Comparison of ENCODE assay signal across 8 mouse cellular contexts in genomic region chr8:85037366-85037680, GRCm38 (mm10). TPM values are rescaled to one million over a fixed set of nuclear protein-coding genes. Genes with fewer than 3 reads are reported as not detected.
DNase-seq lines count a peak whose midpoint lies in the region; ATAC-seq lines count a peak whose summit lies in the region.

No protein-coding gene starts in this region.

- H3K36me3 ChIP-seq in heart, embryonic 16.5 days (ENCODE audit: control insufficient read depth, insufficient read depth): peaks cover 16% of the 10 kb centered on the region
- peaks cover 10% of the 10 kb centered on the region for H3K36me3 ChIP-seq in forebrain, embryonic 16.5 days (ENCODE audit: control insufficient read depth, insufficient read depth)
- H3K36me3 ChIP-seq in megakaryocyte, embryonic 14.5 days (replicated peaks; ENCODE audit: low read length): peaks cover 44% of the 10 kb centered on the region

- under 1% methylated on average over 14 of the region's 14 CpGs for WGBS in heart, embryonic 16.5 days
- 0% methylated on average over 14 of the region's 14 CpGs for WGBS in forebrain, embryonic 16.5 days

- H3K4me1 ChIP-seq in heart, embryonic 16.5 days (ENCODE audit: control insufficient read depth, insufficient read depth, low read length): peaks cover 20% of the 10 kb centered on the region
- H3K4me1 ChIP-seq in forebrain, embryonic 16.5 days (replicated peaks; ENCODE audit: control insufficient read depth, insufficient read depth, low read length): peaks cover 26% of the 10 kb centered on the region
- peaks cover 62% of the 10 kb centered on the region for H3K4me1 ChIP-seq in megakaryocyte, embryonic 14.5 days

- H3K4me3 ChIP-seq in heart, embryonic 16.5 days (ENCODE audit: low read length): peak overlapping the region; percentile 95
- H3K4me3 ChIP-seq in forebrain, embryonic 16.5 days (replicated peaks; ENCODE audit: low read length): peak overlapping the region; percentile 80
- peak overlapping the region; percentile 96 for H3K4me3 ChIP-seq in megakaryocyte, embryonic 14.5 days (replicated peaks)

- no peak for DNase-seq in heart, postnatal 25 days (ENCODE audit: low spot score)
- peak; percentile 67 for DNase-seq in MN1 (ENCODE audit: low spot score)
- no peak for DNase-seq in urinary bladder, postnatal 36 days (ENCODE audit: low spot score in 2 of 2)
- DNase-seq in c-Kit-positive CD71-positive TER-119-positive erythroid progenitor cells, embryonic 14.5 days (ENCODE audit: low spot score): no peak
- DNase-seq in cerebellum, adult 11 months: no peak

- intact Hi-C loops in heart, postnatal 25 days (cut with DNase I): no loop called here

- peak overlapping the region; percentile 87 for H3K4me2 ChIP-seq in heart, embryonic 16.5 days (ENCODE audit: low read depth, low read length)
- H3K4me2 ChIP-seq in forebrain, embryonic 16.5 days (ENCODE audit: low read length): peak overlapping the region; percentile 97

- peak overlapping the region; percentile 98 for H3K27ac ChIP-seq in heart, embryonic 16.5 days (ENCODE audit: low read length)
- peak overlapping the region; percentile 99 for H3K27ac ChIP-seq in forebrain, embryonic 16.5 days (ENCODE audit: low read length)

- no peaks in the 10 kb centered on the region for H3K9me3 ChIP-seq in heart, embryonic 16.5 days (replicated peaks; ENCODE audit: control insufficient read depth, low read length)
- H3K9me3 ChIP-seq in forebrain, embryonic 16.5 days (ENCODE audit: control insufficient read depth, low read length): no peaks in the 10 kb centered on the region
- H3K9me3 ChIP-seq in megakaryocyte, embryonic 14.5 days: no peaks in the 10 kb centered on the region

- ATAC-seq in heart, embryonic 16.5 days (replicated peaks; ENCODE audit: extremely low read depth, insufficient read depth, low FRiP score): peak; percentile 11
- ATAC-seq in forebrain, embryonic 16.5 days: peak; percentile 54

- no peaks in the 10 kb centered on the region for H3K27me3 ChIP-seq in heart, embryonic 16.5 days (ENCODE audit: control insufficient read depth, insufficient read depth, low read length)
- no peaks in the 10 kb centered on the region for H3K27me3 ChIP-seq in forebrain, embryonic 16.5 days (replicated peaks; ENCODE audit: control insufficient read depth, insufficient read depth, low read length)
- H3K27me3 ChIP-seq in megakaryocyte, embryonic 14.5 days (replicated peaks): no peaks in the 10 kb centered on the region

- H3K9ac ChIP-seq in heart, embryonic 16.5 days (ENCODE audit: low read length): peak overlapping the region; percentile 96
- H3K9ac ChIP-seq in forebrain, embryonic 16.5 days (replicated peaks; ENCODE audit: low read depth, low read length): peak overlapping the region; percentile 91

RNA-seq across cellular contexts. Expression of gene Tnpo2, which starts 0.6 kb away (rescaled TPM):
- polyA plus RNA-seq in heart, embryonic 16.5 days (2015; fragmentation: Nextera tagmentation; extraction: Ambion mirVana): 18.8 and 21.5 TPM in 2 replicates
- total RNA-seq in heart, postnatal 25 days (2021): 10 to 100 TPM; 28.0 to 28.7 TPM
- polyA plus RNA-seq in forebrain, embryonic 16.5 days (2015; fragmentation: Nextera tagmentation; extraction: Ambion mirVana): 72.8 and 83.4 TPM in 2 replicates
- polyA plus RNA-seq in megakaryocyte, embryonic 14.5 days (2012; ENCODE audit: insufficient read depth, low replicate concordance): 5.1 and 5.3 TPM in 2 replicates

RNA-seq across cellular contexts. Expression of gene Trir, which starts 10.7 kb away (rescaled TPM):
- 61.9 and 76.5 TPM in 2 replicates for polyA plus RNA-seq in heart, embryonic 16.5 days (2015; fragmentation: Nextera tagmentation; extraction: Ambion mirVana)
- total RNA-seq in heart, postnatal 25 days (2021): 10 to 100 TPM; 82.7 to 88.7 TPM
- 108 and 110 TPM in 2 replicates for polyA plus RNA-seq in forebrain, embryonic 16.5 days (2015; fragmentation: Nextera tagmentation; extraction: Ambion mirVana)
- polyA plus RNA-seq in megakaryocyte, embryonic 14.5 days (2012; ENCODE audit: insufficient read depth, low replicate concordance): 123 and 539 TPM in 2 replicates

RNA-seq across cellular contexts. Expression of gene Asna1, which starts 12.2 kb away (rescaled TPM):
- 111 and 112 TPM in 2 replicates for polyA plus RNA-seq in heart, embryonic 16.5 days (2015; fragmentation: Nextera tagmentation; extraction: Ambion mirVana)
- 10 to 100 TPM; 65.0 to 67.4 TPM for total RNA-seq in heart, postnatal 25 days (2021)
- polyA plus RNA-seq in forebrain, embryonic 16.5 days (2015; fragmentation: Nextera tagmentation; extraction: Ambion mirVana): 144 and 153 TPM in 2 replicates
- polyA plus RNA-seq in megakaryocyte, embryonic 14.5 days (2012; ENCODE audit: insufficient read depth, low replicate concordance): 103 and 181 TPM in 2 replicates

RNA-seq across cellular contexts. Expression of gene Fbxw9, which starts 22.5 kb away (rescaled TPM):
- polyA plus RNA-seq in heart, embryonic 16.5 days (2015; fragmentation: Nextera tagmentation; extraction: Ambion mirVana): 19.5 and 20.6 TPM in 2 replicates
- total RNA-seq in heart, postnatal 25 days (2021): 1 to 10 TPM; 3.5 to 4.6 TPM
- 61.7 and 78.3 TPM in 2 replicates for polyA plus RNA-seq in forebrain, embryonic 16.5 days (2015; fragmentation: Nextera tagmentation; extraction: Ambion mirVana)
- polyA plus RNA-seq in megakaryocyte, embryonic 14.5 days (2012; ENCODE audit: insufficient read depth, low replicate concordance): 14.6 and 15.5 TPM in 2 replicates

RNA-seq across cellular contexts. Expression of gene Best2, which starts 23.0 kb away (rescaled TPM):
- polyA plus RNA-seq in heart, embryonic 16.5 days (2015; fragmentation: Nextera tagmentation; extraction: Ambion mirVana): not detected in 2 replicates
- total RNA-seq in heart, postnatal 25 days (2021): not detected
- polyA plus RNA-seq in forebrain, embryonic 16.5 days (2015; fragmentation: Nextera tagmentation; extraction: Ambion mirVana): not detected in 2 replicates
- 0.27 TPM in 1 of 2 replicates, not detected in the other for polyA plus RNA-seq in megakaryocyte, embryonic 14.5 days (2012; ENCODE audit: insufficient read depth, low replicate concordance)
